Mouse (Mus musculus) forelimb bud, embryonic 11.5 days (tissue): ENCODE results near the gene Lypd4.

Experiments
- DNase-seq: peaks from one replicate; pipeline ENCODE4 v3.0.0-alpha.2; 2012; ENCODE audit warnings: low read depth, low spot score

Gene Lypd4

DNA sequence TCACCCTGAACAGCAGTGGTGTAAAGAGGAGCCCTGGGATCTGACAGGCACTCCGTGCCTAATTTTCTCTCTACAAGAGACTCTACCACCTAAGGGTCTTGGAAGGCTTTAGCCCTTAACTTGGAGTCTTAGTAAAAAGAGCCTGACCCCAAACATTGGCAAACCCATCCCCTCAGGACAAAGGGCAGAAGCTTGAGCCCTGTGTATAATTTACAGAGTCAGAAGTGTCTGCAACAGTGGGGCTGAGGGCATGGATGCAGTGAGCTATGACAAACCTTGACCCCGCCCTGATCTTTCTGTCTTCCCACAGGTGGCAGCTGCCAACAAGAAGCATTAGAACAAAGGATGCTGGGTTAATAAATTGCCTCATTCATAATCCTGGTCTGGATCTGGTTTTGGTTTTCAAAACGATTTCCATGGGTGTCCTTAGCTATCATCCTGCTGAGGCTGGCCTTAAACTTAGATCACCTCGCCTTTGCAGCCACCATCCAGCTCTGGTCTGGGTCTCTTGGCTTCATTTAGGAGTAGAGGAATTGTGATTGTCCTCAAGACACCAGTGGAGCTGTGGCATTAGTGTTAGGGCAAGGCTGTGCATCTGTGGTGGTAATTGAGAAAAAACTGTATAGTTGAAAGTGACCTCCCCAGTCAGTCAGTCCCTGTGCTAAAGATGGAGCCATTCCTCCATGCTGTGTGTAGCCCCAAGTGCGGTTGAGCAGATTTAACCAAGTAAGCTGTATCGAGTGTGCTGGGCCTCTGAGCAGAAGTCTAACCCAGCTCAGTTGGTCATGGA lies 19.9 kb upstream of the Lypd4 start:
- no peak for DNase-seq

DNA sequence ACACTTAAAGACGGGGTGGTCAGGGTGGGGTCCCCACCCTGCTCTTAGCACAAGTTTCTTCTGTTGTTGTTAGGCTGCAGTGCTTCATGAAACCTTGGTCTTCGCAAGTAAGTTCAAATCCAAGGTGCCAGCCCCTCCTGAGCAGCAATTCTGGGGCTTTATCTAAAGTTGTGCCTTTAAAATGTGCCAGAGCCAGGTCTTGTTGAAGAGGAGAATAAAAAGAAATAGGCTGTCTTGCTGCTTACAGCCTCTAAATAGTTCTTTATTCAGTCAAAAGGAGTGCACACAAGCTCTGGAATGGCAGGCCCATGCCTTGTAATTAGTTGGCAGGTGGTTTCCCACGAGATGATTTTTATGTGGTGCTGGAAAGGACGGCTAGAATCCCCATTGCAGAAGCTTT lies 17.4 kb upstream of the Lypd4 start:
- no peak for DNase-seq

DNA sequence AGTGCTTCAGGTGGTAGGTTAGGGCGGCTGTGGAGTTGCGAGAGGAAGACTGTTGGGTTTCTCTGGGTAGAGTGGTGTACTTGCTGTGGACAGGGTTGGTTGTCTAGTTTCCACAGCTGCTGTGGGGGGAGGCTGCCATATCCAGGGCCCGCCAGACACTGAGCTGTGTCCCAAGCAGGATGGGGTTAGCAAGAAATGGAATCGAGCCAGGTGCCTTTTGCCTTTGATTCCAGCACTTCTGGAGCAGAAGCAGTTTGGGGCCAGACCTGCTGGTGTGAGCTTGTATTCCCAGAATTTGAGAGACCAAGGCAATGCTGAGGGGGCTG lies 16.5 kb upstream of the Lypd4 start:
- no peak for DNase-seq

DNA sequence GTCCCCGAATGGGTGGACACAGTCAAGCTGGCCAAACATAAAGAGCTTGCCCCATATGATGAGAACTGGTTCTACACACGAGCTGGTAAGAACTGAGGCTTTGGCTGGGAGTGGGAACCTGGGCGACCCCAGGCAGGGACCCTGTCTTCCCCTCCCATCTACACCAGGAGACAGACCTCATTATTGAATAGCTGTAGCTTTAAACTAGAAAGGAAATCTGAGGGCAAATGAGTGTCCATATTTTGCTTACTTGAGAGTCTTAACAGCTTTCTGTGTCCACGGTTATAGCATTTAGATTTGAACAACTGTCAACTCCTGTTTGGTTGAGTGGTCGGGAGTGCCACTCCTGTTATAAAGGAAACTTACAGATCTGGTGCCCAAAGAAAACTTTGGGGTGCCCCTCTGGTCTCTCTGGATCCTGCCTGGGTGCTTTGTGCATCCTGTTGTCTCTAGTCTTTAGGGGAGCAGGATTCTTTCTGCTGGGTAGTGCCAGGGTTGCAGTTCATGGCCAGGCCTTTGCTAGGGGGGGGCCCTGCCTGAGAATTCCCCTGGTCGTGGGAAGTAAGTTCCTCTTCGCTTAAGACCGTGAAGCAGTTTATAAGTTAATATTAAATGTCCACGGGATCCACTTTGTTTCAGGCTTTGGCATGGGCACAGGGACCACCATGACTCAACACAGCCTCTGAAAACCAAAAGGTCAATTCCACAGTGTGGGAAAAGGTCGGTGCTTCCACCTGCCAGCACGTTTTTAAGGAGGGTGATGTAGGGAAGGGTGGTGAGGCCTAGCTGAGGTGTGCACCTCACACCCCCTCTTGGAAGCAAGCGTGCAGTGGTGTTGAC lies 15.9 kb upstream of the Lypd4 start:
- DNase-seq = no peak

DNA sequence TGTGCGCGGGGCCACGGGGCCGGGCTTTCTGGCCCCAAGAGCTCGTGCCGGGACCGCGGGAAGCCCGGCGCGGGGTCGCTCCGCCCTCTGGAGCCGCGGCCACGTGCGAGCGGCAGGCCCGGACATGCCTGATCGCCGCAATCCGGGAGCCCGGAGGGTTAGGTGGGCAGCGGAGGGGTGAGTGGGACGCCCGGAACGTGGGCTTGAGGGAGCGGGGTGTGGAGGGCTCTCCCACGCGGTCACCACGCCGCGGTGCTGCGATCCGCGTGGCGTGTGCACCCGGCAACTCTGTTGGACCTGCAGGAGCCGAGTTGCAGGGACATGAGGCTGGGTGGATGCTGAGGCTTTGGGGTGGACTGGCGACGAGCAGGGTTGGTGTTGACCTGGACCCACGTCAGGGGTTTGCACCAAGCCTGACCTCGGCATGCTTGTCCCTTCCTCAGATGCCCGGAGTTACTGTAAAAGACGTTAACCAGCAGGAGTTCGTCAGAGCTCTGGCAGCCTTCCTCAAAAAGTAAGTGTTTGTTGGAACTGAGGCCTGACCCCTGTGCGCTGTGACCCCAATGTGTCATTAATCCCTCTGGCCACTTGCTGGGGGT lies 15.1 kb upstream of the Lypd4 start:
- no peak for DNase-seq

DNA sequence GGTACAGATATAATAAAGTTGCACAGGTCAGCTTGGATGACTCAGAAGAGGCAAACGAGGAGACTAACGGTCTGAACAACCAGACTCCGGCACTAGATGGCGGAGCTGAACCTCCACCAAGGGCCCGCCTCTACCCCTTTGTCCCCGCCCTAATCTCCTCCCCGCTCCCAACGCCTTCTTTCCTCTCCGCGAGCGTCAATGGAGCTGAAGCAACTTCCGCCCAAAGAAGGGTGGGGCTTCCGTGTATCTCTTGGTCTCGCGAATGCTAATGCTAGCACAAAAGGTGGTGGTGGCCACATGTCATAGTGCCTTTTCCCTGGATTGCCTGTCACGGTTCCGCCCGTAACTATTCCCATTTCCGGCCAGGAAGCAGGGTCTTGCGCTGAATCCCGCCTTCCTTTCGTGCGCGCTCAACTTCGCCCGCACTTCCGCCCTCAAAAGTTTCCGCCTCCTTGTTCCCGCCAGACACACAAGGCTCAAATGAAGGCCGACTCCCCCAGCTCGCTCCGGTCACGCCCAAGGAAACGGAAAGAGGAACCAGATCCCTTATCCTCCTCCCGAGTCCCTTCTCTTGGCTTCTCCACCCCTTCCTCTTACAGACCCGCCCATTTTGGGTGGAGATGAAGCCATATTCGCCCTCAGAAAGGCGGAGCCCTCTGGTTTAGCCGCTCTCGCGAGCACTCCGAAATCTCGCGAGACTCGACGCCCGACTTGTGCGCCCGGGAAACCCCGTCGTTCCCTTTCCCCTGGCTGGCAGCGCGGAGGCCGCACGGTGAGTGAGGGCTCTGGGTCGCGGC lies 14.4 kb upstream of the Lypd4 start, which contains the start of gene Rps19:
TSS of gene Rps19 (plus strand) at position 476 of the 797 bp plus-strand sequence.
- peak; percentile 100 for DNase-seq

DNA sequence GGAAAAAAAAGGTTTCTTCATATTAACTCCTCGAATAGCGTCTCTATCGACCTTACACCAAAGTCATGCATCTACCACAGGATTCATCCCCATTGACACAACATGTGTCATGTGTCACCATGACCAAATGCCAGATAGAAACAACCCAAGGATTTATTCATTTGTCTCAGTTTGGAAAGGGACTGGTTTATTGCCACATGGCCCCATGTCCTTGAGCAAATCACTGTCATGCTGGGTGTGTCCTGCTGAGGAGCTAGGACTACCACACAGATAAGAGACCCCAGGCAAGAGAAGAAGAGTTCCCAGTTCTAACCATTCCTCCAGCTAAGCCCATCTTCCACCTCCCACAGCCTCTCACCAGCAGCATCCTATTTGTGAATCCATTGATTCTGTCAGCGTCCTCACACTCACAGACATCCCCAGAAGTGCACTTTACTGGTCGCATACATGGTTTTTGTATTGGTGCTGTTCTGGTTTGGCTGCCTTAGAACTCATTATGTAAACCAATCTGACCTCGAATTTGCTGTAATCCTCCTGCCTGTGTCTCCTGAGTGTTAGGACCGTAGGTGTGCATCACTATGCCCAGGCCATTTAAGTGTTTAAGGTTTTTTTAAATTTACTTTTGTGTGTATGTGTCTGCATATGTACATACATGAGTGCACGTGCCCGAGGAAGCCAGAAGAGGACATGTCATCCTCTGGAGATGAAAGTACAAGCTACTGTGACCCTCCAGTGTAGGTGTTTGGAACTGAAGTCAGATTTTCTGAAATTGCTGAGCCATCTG lies 12.9 kb upstream of the Lypd4 start:
- DNase-seq = no peak

DNA sequence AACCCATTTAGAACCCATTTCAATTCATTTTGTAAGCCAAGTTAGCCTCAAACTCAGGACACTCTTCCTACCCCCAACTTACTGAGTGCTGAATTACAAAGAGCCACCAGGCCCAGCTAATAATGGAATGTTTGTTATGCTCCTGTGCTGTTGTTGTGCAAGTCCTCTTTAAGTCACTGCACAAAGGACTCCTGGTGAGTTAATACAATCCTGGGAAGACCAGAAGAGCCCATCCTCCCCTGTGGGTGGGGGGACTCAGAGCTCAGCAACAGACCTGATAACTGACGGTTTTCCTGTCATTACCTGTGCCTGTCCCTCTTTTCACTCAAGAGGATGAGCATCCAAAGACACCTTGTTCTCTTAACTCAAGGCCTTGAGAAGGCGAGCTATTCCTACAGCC lies 9.9 kb upstream of the Lypd4 start:
- DNase-seq = no peak

DNA sequence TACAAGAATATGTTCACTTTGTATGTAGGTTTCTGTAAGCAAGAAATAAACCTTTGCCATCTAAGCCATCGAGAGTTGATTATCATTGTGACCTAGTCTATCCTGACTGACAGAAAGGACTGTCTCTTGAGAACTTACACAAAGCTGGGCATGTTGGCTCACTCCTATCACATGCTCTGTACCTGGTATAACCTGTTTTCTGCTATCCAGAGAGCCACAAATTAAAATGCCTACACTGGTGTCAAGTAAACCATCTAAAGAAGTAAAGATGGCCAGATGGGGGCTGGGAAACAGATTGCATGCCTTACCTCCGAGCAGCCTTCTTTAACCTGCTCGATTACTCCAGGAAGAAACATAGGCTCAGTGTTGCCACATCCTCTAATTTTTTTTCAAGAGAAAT lies 7.8 kb upstream of the Lypd4 start:
- DNase-seq = no peak

DNA sequence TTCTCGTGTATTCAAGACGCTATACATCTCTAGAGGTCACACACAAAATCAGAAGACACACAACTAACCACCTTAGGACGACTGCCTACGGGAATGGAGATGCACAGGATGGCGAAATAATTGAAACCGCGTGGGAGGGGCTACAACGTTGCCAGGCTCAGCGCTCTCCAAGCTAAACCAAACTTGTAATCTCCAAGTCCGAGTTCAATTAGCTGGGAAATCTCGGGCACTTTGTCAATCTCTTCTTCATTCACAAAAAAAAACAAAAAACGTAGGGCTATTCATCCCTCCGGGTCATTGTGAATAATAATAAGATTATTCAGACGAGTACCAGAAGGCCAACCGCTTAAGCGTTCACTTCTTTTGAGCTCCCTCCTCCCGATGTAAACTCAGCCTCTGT lies 661 bp downstream of the Lypd4 start:
- no peak for DNase-seq

DNA sequence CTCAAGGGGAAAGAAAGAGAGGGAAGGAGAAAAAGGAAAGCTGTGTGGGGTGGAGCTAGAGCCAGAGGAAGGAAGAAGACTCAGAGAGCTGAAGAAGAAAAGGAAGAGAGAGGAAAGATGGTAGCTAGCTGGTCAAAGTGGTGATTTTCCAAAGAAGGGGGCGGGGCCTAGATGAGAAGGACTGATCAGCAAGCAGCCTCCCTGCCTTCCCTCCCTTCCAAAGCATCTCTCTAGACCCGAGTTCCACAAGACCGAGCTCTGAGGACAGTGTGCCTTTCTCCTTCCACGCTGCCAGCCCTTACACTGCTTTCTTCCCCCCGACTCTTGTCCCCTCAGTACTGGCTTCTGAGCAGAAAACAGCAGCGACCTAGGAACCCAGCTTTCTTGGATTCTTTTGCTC lies 5.6 kb downstream of the Lypd4 start:
- DNase-seq = no peak

DNA sequence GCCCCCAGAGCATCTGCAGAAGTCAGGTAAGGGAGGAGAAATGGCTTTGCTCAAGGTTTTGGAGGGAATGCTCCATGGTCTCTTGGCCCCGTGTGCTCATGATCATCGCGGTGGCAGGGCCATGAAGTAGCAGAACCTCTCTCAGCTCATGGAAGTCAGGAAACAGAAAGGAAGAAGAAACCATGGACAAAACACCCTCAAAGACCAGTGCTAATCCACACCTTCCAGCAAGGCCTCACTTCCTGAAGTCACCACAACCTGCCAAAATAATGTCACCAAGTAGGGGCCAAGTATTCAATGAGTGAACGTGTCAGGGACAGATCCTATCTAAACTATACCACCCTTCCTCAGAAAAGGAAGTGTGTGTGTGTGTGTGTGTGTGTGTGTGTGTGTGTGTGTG lies 6.9 kb downstream of the Lypd4 start:
- no peak for DNase-seq

DNA sequence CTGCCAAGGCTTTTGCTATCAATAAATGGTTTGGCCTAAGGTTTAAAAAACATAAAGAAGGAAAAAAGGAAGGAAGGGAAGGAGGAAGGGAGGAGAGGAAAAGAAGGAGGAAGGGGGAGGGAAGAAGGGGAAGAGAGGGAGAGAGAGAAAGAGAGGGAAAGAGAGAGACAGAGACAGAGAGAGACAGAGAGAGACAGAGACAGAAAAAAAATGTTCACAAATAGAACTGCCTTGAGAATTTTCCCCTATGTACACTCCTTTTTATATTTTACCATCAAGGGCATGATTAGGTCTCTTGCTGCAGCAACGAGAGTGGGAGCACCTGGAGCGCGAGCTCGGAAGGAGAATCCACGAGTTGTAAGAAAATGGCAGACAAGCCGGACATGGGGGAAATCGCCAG lies 7.8 kb downstream of the Lypd4 start, which contains the start of gene Gm9844:
TSS of gene Gm9844 (plus strand) at position 301 of the 400 bp plus-strand sequence.
- no peak for DNase-seq

DNA sequence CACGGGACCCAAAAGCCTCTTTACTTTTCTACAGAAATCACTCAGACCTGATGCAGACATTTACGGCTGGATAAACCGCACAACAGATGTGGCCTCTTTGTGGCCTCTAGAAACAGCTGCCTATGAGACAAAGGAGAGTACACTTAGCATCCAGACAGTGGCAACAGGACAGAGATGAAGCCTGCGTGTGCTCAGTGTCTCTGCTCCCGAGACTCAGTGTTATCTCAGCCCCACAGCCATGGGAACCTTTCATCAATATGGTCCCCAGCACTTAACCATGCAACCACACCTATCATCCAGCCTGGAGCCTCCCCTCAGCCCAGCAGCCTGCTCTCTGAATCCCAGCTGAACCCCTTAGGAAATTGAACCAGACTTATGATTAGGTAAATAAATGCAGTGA lies 10.5 kb downstream of the Lypd4 start:
- no peak for DNase-seq

DNA sequence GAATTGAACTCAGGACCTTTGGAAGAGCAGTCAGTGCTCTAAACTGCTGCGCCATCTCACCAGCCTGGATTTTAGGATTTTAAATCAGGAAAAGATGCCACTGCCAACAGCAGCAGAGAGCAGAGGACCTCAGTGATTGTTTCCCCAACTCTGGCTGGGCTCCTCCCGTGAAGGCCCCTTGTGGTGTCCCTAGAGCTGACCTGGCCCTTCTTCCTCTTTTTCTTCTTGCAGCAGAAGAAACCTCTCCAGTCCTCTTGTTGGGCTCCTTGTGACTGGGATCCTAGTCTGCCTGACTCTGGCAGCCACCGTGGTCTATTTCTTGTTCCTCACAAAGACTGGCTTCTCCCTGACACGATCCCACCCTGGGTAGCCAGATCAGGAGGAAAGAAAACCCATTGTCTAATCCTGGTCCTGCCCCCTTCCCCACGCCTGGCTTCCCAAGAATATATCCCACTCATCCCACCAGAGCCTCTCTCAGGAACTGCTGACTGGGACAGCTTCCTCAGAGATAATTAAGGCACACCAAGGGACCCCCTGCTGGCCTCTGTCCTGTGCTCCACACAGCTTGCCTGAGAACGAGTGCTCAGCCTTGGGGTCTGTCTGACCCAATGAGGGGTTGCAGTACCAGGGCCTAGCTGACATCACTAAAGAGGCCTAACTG lies 13.2 kb downstream of the Lypd4 start:
- no peak for DNase-seq

DNA sequence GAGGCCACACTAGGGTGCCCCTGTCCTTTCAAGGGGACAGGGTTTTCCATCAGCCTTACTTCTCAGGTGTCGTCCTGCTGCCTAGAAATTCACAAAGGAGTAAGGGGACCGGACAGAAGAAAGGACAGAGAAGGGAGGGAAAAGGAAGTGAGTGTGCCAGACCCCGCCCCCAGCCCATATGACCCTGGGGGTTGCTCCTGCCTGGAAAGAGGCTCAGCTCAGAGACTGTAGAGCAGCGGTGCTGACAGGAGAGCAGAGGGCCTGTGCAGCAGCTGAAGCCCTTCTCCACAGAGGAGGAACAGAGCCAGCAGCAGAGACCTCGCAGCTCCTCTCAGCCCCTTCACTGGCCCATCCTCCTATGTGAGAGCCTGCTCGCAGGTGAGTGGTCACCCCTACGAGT lies 16.0 kb downstream of the Lypd4 start:
- no peak for DNase-seq

DNA sequence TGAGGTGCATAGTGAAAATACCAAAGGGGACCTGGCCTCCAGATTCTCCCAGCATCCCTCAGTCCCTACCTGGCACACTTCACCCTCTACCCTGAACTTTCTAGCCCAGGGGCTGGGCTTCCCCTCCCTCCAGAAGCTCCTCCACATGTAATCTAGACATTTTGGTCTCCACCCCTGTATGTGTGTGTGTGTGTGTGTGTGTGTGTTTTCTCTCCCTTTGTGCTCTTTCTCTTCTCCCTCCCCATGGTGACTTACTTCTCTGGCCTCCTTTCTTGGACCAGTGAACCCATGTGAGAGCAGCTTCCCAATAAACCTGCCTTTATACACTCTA lies 16.5 kb downstream of the Lypd4 start:
- no peak for DNase-seq

DNA sequence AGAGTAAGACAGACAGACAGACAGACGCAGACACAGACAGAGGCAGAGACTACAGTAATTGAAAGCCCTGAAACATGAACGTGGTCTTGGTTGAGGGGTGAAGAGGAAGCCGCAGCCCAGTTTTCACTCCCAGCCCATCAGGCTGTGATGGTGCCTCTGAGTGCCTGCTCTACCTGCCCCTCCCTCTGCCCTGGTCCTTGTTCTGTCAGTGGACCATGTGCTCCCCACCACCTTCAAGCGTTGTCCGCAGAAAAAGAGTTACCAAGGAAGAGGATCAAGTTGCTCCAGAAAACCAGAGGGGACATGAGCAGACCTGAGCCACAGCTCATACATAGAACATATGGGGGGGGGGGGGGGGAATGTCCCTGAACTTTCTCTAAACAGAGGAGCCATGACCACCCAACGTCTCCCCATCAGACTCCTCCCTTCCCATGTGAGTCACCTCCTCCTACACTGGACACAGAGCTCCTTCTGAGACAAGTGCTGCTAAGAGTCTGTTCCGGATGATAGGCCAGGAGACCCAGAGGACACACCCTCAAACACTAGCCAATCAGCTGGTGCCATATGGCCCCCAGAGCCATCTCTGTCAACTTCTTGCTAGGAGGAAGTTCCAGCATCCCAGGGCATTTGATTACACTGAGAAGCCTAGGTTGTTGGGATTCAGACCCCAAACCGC lies 17.0 kb downstream of the Lypd4 start:
- no peak for DNase-seq

DNA sequence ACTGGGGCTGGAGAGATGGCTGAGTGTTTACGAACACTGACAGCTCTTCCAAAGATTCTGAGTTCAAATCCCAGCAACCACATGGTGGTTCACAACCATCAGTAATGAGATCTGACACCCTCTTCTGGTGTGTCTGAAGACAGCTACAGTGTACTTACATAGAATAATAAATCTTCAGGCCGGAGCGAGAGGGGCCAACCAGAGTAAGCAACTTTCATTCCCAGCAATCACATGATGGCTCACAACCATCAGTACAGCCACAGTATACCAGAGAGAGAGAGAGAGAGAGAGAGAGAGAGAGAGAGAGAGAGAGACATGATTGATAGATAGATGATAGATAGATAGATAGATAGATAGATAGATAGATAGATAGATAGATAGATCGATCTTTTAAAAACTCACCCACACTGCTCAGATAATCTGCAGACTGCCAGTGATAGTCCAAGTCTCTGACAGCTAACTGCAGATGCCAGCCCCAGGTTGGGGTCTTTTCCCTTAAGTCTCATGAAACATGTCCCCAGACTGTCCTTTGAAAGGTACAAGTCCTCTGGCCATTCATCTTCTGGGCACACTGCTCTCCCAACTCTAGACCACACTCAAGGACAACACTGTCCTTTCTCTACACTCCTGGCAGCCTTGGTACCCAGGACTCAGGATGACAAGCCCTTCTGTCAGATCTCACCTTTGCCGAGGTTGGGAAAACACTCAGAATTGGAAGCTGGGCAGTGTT lies 18.0 kb downstream of the Lypd4 start:
- no peak for DNase-seq
